Mouse (Mus musculus) adrenal gland, adult 18-20 months (tissue): ENCODE results near the gene Fem1b. TPM values are rescaled to one million over a fixed set of nuclear protein-coding genes. Genes with fewer than 3 reads are reported as not detected.
"Not testable (repeated sequence)": the region's sequence is repeated elsewhere in the genome, so short reads cannot be mapped to it uniquely, and the experiment has no call there.

ENCODE experiments used
- DNase-seq, 2 experiments: peaks; one replicate each; pipeline ENCODE4 v3.0.0; 2021 to 2022; ENCODE audit warnings: low spot score in 2 of 2
- total RNA-seq, 2 experiments: library from RNA; stranded (reverse); gene quantifications; 1 replicate in 1 of 2; 2 replicates in 1 of 2; pipeline ENCODE4 v1.2.3; 2021

Gene Fem1b
- total RNA-seq, 2 experiments from 2014 or later = 35.7 to 39.4 TPM

DNA sequence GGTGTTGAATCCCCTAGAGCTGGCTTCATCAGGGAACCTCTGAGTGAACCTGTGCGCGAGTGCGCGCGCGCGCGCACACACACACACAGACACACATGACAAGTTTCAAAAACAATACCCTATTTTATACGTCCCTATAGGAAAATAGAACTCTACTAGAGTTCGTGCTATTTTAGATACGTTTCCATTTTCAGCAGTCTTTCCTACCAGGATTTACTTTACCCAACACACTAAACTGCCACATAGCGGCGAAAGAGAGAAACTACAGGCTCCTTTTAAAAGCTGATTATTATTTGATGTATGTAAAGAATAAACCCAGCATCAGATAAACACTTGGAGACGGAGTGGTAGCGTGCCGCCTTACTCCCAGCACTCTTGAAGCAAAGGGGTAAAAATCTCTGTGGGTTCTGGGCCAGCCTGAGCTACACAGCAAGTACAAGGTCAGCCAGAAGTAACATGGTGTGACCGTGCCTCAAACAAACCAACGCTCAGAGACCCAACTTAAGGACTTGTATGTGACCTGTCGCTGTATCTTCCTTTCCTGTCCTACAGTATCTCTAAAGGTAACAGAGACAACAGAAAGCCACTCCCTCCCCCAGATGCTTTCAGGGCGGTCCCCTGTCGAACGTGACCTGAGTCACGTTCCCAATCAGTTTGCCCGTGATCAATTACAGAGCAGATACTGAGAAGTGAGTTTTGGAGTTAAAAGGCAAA, 16.4 kb upstream of the Fem1b start:
- DNase-seq = no peak

DNA sequence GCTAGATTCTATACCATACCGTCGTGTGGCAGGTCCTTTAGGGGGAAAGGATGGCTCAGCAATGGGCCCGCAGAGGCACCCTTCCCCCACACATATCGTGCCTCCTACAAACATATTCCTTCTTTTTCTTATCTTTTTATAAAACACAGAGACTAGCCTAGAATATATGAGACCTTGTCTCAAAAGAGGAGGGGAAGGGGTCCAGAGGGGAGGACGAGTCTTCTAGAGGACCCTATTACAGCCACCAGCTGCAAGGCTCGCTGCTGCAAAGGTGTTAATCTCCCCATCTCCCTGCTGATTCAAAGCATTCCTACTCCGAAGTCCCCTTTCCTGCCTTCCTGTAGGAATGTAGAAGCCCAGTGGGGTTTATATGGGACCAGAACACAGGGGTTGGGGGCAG, 14.7 kb upstream of the Fem1b start:
- DNase-seq = no peak

DNA sequence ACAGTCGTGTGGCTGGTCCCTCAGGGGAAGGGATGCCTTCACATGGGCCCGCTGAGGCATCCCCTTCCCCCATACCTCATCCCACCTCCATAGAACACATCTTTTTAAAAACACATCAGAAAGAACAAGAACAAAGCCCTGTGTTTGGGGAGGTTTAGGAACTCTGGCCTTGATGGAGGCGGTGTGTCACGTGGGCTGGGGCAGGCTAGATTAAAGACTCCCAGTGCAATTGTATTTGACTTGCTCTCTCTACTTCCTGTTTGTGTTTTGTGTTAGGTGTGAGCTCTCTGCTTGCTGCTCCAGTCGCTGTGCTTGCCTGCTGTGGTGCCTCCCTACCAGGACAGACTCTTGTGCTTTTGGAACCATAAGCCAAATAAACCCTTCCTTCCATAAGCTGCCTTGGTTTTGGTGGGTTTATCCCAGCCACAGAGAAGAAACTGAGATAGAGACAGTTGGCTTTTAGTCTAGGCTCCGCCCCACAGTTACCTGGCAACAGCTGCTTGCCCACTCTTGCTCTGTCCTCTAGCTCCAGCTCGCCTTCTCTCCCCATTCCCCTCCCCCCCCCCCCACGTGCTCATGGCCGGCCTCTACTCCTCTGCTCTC, 14.2 kb upstream of the Fem1b start:
- no peak for DNase-seq

DNA sequence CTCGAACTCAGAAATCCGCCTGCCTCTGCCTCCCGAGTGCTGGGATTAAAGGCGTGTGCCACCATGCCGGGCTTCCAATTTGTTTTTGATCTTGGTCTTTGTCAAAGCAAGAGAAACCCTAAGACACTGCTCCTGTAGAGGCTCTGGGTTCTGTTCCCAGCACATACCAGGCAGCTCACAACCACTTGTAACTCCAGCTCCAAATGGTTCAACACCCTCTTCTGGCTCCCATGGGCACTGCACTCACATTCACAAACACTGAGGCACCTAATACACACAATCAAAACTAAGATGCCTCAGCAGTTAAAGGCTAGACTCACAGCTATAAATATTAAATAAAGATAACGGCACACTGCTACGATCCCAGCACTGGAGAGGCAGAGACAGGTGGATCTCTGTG, 10.1 kb upstream of the Fem1b start:
- no peak for DNase-seq

DNA sequence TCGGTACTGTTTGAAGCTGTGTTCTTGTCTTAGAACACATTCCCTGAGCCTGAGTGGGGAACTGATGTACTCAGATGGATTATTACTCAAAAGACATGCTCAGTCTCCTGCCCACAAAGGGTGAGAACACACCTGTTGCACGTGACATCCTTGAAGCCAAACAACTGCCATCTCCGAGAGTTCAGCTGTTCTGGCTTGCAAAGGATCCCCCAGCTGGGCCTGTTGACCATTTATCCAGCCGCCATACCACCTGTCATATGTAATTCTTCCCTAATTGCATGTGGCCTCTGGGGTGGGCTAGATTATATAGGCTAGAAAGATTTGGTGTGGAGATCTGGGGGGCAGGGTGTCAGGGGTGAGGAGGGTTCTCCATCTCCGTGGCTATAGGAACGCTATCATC, 9.1 kb upstream of the Fem1b start:
- DNase-seq = no peak

DNA sequence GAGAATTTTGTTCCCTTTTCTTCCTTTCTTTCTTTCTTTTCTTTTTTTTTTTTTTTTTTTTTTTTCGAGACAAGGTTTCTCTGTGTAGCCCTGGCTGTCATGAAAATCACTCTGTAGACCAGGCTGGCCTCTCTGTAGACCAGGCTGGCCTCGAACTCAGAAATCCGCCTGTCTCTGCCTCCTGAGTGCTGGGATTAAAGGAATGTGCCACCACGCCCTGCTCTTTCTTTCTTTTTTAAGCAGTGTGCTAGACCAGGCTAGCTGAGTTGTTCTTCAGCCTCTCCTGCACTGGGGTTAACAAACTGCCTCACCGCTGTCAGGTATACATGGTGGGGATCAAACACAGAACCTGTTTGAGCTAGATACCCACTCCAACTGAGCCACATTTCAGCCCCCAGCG, 8.2 kb upstream of the Fem1b start:
- not testable (repeated sequence) for DNase-seq

DNA sequence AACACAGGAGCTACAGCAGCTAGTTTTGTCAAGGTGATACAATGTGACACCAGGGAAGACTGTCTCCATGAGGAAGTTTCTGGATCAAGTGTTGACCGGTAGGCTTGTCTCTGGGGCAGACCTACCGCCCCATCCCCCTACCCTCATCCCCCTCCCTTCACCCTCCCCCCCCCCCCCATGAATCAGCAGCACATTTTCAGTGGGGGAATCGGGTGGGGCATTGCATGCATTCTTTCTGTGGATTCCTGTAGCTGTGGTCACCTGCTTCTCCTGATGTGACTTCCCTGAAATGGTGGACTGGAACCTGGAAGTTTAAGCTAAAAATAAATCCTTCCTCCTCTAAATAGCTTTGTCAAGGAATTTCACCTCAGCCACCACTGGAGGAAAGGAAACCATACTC, 7.8 kb upstream of the Fem1b start:
- DNase-seq = no peak

DNA sequence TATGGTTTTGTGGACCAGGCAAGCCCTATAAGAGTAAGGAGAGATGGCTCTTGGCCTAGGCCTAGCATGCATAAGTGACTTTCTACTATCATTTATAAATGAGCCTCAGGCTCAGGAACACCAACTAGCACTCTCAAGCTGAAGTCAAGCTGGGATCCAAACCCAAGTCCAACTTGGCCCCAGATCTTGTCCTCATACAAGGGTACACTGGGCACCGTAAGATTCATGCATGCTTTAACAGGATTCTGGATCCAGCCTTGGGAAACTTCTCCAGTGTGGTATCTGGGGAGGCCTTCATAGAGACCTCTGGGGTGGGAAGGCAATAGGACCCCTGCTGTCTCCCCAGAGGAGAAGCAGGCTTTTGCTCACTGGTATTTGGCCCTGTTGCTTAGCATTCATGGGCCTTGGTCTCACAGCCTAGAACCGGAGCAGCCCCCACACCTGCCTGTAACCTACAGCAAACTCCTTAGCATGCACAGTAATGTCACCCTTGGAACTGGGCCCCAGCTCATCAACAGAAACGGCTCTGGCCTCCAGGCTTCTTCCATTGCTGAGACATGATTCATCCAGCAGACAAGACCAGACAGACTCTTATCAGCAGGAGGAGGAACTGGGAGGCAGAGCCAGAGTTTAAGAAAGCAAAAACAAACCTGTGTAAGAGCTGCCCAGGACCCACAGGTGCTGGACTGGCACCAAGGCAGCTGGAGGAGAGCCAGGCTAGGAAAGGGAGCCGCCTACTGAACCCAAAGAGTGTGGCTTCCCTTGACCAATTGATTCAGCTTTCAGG, 6.3 kb upstream of the Fem1b start:
- no peak for DNase-seq

DNA sequence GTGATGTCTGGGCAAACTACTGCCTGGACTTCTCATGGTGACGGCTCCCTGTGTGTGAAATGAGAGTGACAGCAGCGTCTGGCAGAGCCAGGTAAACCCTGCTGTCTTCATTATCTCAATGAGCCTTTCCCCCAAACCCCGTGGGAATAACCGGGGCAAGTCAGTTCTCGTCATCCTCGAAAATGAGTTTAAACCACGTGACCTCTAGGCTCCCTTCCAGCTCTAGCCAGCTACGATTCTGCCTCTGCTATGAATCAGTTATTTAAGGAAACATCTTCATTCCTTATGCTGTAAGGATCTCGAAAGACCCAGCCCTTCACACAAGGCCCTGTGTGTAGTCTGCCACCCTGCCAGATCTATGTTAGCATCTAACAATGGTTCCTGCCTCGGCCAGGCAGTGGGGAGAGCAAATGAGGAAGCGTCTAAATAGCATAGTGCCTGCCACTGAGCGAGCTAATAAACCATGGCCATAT, 5.4 kb upstream of the Fem1b start:
- no peak for DNase-seq

DNA sequence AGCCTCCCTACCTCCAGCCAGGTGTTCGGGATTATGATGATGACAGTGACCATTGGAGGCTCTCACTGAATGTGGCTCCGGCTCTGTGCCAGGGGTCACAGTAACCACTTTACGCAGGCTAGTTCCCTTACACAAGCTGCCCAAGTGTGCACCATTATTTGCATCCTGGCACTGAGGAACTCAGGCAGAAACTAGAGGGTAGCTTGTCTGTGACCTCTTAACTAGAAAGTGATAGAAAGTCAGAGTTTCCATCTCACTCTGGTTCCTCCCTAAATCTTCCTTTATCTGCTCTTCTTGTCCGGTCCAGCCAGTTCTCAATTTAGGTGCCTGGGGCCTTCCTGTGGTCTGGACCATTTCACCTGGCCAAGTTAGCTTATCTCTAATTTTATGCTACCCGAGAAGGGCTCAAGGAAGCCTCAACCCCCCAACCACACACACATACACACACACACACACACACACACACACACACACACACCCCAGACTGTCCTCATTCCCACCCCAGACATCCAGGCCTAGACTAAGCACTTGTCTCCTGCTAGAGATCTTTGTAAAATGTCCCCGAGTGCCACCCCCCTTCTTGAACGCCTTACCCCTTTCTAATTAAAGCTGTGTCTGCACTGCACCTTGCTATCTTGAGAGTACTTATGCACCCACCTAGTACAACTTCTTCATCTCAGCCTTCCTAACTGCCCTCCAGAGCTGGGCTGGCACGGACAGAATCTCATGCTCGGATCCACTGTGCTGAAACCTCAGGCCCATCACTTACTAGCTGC, 4.8 kb upstream of the Fem1b start:
- no peak for DNase-seq

DNA sequence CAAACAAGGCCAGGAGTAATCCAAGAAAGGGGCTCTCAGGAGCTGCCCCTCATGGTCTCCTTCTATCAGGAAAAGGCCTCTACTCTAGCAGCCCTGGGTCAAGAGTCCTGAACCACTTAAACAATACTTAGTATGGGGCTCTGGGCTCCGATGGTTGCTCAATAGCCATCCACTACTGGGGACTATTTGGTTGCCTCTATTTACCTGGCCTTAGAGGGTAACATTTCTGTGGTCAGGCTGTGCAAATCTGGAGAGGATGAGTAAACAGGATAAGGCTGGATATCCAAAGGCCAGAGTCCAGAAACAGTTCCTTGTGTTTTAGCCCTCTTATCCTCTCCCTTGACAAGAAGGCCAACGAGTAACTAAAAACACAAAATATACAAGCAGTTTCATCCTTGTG, 3.0 kb upstream of the Fem1b start:
- DNase-seq = no peak

DNA sequence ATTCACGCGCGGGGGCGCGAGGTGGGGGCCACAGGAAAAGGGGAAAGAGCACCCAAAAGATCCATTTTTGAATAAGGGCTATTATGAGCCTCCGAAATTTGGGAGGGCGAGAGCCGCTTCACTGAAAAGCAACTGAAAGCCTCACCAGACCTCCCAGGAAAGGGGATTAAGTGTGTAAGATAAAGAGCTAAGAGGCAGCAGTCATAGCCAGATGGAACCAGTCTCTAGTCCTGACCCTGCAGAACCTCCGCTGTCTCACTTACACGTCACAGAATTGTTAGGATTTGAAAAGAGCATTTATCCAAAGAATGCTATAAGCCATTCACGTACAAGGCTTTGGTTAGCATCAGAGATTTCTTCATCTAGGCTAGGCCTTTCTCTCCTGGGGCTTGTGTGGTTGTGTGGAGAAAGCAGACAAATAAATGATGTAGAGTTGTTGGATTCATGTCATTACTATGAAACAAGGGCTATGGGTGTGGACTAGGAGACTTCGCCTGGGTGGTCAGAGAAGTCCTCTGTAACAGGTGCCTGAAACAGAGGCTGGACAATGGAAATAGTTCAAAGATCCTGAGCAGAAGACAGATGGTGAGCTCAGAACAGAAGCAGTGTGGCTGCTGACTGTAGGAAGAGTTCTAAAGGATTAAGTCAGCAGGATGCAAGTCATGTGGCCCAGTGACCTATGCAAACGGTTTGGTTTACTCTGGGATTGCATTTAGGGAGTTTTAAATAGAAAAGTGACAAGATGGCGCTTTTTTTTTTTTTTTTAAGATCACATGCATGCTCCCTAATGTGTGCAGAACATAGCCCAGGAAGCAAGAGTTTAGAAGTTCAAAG, 699 bp upstream of the Fem1b start:
- DNase-seq = no peak

DNA sequence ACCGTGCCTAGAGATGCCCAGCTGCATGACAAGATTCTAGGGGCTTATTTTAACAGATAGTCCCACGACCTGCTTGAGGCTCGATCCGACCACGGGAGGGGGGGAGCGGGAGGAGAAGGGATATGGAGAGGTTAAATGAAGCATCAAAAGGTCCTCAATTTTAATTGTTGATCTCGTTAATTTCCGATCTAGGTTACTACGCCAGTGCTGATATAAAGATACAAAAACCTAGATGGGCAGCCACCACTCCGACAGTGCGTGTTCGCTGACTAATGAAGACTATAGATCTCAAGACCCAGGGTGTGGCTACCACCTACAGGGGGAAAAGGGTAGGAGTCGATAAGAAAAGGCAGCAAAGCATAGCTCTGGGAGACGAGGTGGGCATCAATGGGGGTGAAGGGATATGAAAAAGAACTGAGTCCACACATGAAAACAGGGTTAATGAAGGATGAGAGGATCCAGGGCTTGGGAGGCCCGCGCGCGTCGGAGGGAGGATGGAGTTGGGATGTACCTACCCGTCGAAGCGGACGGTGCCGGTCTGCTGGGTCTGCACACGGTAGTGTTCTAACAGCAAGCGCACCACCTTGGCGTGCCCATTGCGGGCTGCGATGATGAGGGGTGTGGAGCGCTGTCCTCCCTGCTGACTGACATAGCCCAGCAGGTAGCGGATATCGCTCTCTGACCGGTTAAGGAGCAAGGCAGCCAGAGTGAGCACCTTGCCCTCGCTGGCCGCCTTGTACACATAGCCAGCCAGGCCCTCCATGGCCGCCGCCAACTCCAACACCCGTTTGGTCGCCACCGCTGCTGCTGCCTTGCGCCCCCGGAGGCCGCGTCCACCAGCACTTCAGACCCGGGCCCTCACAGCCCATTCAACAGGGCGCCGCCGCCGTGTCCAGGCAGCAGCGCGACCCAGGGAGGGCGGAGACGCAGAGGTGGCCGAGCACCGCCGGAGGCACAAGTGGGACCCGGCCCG, 905 bp downstream of the Fem1b start:
- DNase-seq = no peak

DNA sequence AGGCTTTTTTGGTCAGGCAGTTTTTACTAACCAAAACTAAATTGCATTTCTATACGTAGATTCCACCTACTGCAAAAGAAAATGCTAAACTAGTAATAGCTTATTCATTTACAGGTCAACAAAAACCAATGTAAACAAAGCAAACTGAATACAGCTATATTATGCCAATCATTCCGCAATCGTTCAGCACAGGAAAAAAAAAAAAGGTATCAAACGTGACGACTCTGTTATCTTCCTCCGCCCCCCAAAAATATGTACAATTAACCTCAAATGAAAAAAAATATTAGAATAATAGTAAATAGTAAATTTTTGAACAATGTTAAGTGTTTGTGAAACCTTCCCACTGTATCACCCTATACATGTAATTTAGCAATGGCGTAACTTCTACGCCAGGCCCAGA, 1.6 kb downstream of the Fem1b start:
- no peak for DNase-seq

DNA sequence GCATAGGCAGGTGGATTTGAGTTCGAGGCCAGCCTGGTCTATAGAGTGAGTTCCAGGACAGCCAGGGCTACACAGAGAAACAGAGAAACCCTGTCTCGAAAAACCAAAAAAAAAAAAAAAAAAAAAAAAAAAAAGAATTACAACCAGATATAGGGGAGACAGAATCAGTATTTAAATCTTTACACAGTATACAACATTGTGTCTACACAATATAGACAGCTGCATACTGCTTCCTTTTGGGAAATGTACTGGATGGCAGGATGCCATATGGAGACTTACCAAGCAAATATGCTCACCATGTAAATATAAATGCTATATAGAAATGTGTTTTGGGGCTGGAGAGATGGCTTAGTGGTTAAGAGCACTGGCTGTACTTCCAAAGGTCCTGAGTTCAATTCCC, 12.5 kb downstream of the Fem1b start:
- not testable (repeated sequence) for DNase-seq

DNA sequence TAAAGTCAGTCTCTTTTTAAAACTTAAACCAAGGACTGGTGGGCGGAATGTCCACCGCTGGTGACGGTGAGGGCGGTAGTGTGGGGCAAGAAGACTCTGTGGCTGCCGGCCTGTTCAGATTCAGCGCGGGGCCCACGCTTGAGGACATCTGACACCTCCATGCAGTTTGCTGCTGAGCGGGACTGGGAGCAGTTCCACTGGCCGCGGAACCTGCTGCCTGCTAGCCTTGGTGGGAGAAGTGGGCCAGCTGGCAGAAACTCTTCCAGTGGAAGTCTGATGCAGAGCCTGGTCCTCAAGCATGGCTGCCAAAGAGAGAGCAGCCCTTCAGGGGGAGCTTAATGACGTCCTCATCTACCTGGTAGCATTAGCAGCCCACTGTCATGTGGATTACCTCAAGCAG, 21.9 kb downstream of the Fem1b start:
- no peak for DNase-seq

DNA sequence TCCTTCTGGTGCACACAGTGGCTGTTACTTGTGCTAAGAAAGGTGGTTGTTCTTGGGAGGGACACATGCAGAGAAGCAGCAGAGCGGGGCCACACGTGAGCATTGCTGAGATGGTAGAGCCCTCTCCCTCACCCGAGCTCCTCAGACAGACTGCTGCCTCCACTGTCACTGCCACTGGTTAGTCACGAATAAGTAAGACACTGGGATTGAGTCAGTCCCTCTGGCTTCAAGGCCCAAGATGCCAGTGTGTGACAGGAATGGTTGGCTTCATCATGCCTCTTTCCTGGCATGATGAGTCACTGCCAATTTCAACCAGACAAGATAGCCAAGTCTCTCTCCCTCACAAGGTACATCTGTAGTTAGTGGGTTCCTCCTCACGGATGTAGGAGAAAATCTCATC, 25.0 kb downstream of the Fem1b start:
- DNase-seq = no peak

DNA sequence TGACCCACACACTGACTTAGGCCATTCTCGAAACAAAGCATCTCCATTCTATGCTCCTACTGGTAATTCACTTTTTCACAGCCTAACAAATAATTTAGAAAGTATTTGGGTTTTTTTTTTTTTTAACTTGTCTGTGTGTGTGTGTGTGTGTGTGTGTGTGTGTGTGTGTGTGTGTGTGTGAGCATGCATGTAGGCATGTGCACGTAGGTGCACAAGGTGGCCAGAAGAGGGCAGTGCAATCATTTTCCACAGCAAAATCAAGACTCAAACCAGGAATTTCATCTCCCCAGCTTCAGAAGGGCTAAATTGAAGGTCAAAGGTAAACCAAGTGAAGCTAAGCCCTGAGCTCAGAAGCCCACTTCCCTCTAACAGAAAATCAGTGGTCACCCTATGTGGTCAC, 27.5 kb downstream of the Fem1b start:
- DNase-seq = no peak
